Mouse (Mus musculus) splenic B cell, adult 2 months (primary cell): ENCODE results near the gene Il22ra1.

ENCODE experiments used
- DNase-seq: peaks from one replicate; pipeline ENCODE4 v3.0.0-alpha.2; 2011; ENCODE audit warnings: low read depth, low spot score
- H3K27me3 ChIP-seq: 2 replicates; pipeline ENCODE4 v1.6.1; 2012; ENCODE audit warnings: mild to moderate bottlenecking, low read length, moderate library complexity, mixed read lengths; ENCODE audit not compliant: control insufficient read depth, poor library complexity, insufficient read depth, severe bottlenecking
- H3K36me3 ChIP-seq: 2 replicates; pipeline ENCODE4 v1.6.1; 2012; ENCODE audit warnings: mild to moderate bottlenecking, low read length, moderate library complexity, mixed read lengths; ENCODE audit not compliant: control insufficient read depth, poor library complexity, insufficient read depth, severe bottlenecking

Gene Il22ra1

GRCm38 (mm10) chr4:135750896-135751295 lies 22.9 kb downstream of the Il22ra1 start:
- Histone ChIP-seq H3K36me3 (no peaks in the 10 kb centered on the region), H3K27me3 (no peaks in the 10 kb centered on the region)
- DNase-seq: no peak

GRCm38 (mm10) chr4:135752106-135752778 lies 24.3 kb downstream of the Il22ra1 start:
- Histone ChIP-seq H3K36me3 (no peaks in the 10 kb centered on the region), H3K27me3 (no peaks in the 10 kb centered on the region)
- DNase-seq: no peak

GRCm38 (mm10) chr4:135752779-135753164 lies 24.8 kb downstream of the Il22ra1 start:
- no peak for DNase-seq
- no peaks in the 10 kb centered on the region for H3K27me3 ChIP-seq

DNA sequence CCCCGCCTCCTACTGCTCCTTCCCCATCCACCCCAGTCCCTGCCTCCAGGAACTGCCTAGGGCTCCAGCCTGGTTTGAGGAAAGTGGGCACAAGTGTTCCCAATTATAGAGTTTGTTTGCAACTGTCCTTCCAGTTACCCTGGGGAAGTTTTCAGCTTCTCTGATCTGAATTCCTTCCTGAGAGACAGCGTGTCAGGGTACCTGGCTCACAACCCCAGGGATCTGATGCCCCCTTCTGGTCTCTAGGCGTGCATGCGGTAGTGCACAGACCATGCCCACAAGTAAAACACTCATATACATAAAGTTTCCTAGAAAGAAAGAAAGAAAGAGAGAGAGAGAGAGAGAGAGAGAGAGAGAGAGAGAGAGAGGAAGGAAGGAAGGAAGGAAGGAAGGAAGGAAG lies 30.4 kb downstream of the Il22ra1 start:
- H3K36me3 ChIP-seq: no peaks in the 10 kb centered on the region
- no peak for DNase-seq
- H3K27me3 ChIP-seq: no peaks in the 10 kb centered on the region

More at GRCm38 (mm10) chr4:135752779-135753164, 24.8 kb downstream of the Il22ra1 start:
- no peaks in the 10 kb centered on the region for H3K36me3 ChIP-seq

GRCm38 (mm10) chr4:135758825-135759224 lies 30.9 kb downstream of the Il22ra1 start:
- DNase-seq: peak; percentile 12
- H3K36me3 ChIP-seq: no peaks in the 10 kb centered on the region
- no peaks in the 10 kb centered on the region for H3K27me3 ChIP-seq

GRCm38 (mm10) chr4:135759356-135759976 lies 31.5 kb downstream of the Il22ra1 start, which contains the start of gene Myom3:
Gene Myom3 (plus strand): TSS chr4:135759715.
- DNase-seq: no peak
- no peaks in the 10 kb centered on the region for H3K36me3 ChIP-seq

DNA sequence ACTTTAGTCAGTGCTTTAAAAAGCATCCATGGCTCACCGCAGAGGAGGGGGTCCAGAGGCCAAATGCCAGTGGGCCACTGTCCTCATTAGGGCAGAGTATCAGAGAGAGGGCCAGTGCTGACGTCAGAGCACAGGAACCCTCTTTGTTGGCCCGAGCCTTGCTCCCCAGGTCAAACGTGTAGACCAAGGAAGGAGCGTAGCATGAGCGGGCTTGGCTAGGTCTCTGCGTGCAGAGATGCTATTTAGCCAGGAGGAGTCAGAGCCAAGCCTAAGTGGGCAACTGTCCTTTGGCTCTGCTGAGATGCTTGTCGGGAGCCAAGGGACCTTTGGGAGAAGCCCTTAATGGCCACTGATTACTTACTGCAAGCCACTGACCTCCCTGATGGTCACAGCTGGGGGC lies 33.1 kb downstream of the Il22ra1 start:
- Histone ChIP-seq H3K27me3 (no peaks in the 10 kb centered on the region), H3K36me3 (no peaks in the 10 kb centered on the region)
- DNase-seq: no peak

More at GRCm38 (mm10) chr4:135759356-135759976, 31.5 kb downstream of the Il22ra1 start, which contains the start of gene Myom3:
- no peaks in the 10 kb centered on the region for H3K27me3 ChIP-seq

DNA sequence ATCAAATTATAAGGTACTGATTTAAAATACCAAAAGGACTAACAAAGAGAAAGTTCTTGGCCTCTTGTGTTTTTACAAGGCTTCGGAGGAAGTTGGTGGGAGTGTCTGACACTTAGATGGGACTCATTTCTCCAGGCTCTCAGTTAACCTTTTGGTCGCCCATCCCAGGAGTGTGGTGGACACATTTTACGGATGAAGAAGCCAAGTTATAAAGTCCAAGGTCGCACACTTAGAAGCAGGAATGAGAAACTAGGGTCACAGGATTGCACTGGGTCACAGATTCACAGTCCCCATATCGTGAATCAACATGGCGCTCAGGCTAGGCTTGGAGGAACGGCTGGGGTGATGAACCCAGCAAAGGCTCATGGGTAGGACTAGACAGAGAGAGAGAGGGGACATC lies 33.6 kb downstream of the Il22ra1 start:
- H3K27me3 ChIP-seq: no peaks in the 10 kb centered on the region
- H3K36me3 ChIP-seq: no peaks in the 10 kb centered on the region
- no peak for DNase-seq

DNA sequence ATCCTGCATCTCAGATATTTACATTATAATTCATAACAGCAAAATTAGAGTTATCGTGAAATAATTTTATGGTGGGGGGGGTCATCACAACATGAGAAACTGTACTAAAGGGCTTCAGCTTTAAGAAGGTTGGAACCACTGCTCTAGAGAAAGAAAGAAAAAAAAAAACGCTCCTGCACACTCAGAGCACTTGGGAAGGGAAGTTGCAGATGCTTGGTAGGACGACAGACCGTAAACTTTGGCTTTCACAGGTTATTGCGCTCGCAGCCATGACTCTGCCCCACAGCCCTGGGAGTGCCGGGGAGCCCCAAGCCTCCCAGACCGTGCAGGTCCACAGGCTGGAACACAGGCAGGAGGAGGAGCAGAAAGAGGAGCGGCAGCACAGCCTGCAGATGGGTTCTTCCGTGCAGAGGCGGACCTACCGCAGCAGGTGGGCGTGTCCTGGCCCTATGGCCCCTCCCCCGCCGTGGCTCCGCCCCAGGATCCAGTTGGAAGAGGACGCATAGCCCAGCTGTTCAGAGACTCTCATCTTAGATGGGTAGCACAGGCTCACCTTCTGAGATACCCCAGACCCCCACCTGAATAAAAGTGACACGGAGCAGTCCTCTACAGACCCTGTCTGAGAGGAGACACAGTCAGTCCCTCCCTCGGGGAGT lies 34.4 kb downstream of the Il22ra1 start:
- peak; percentile 63 for DNase-seq
- Histone ChIP-seq H3K27me3 (no peaks in the 10 kb centered on the region), H3K36me3 (no peaks in the 10 kb centered on the region)

DNA sequence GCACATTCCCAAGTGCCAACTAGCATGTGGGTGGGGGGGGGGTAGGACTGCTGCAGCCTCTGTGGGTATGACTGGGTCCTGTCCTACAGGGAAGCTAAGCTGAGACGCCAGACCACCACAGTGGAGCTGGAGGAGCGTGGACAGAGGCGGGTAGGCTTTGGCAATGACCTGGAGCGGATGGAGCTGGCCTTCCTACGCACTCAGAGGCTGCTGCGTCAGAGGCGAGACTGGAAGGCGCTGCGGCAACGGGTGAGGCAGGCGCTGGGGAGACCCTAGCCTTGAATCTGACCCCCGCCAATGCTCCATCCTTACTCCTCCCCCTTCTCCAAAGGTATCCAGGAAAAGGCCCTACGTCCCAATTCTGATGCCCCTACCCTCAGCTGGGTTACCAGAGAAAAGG lies 36.7 kb downstream of the Il22ra1 start:
- DNase-seq: no peak
- H3K36me3 ChIP-seq: no peaks in the 10 kb centered on the region
- no peaks in the 10 kb centered on the region for H3K27me3 ChIP-seq

DNA sequence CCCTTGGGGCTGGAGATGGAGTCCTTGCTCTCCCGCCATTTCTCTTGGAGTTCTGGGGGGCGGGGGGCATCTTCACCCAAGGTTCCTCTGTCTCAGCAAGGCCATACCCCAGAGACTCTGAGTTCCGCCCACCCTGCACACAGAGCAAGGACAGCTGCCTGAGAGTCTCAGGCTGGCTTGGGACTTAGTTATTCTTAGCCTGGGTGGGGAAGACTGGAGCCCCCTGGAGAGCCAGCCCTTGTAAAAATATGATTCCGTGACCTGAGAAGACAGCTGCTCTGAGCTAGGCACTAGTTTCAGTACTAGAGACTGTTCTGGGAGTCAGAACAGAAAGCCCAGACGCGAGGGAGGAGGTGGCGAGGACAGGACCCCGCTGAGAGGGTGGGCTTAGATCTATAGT lies 37.7 kb downstream of the Il22ra1 start:
- H3K36me3 ChIP-seq: no peaks in the 10 kb centered on the region
- DNase-seq: no peak
- H3K27me3 ChIP-seq: no peaks in the 10 kb centered on the region

GRCm38 (mm10) chr4:135766976-135767375 lies 39.0 kb downstream of the Il22ra1 start:
- Histone ChIP-seq H3K36me3 (no peaks in the 10 kb centered on the region), H3K27me3 (no peaks in the 10 kb centered on the region)
- no peak for DNase-seq

- no peaks in the 10 kb centered on the region for H3K27me3 ChIP-seq
- DNase-seq: peak; percentile 47
- no peaks in the 10 kb centered on the region for H3K36me3 ChIP-seq
Measured at GRCm38 (mm10) chr4:135768572-135769526, 40.9 kb downstream of the Il22ra1 start.

DNA sequence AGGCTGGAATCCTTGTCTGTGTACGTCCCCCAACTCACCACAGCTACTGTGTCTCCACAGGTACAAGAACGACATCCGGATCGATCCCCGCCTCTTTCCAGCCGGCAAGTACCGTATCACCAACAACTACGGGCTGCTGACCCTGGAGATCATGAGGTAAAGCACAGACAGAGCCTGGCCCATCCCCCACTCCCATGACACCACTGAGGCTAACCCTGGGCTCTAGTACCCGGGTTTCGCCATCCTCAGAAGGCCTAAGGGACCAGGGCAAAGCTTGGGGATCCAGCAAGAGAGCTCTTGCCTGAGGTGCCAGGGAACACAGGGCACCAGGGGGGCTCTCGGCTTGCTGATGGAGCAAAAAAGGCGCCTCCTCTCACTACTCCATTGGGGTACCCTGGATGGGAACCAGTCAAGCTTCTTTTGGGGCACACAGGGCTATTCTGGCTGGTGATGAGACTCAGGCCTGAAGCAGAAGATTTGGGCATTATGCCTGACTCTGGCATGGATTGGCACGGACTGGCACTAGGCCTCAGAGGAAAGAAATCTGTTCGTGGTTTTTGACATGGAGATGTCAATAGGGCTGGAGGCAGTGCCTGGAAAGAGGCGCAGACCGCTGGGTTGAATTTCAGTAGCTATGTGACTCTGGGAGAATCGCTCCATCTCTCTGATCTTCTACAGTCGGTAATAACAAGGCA lies 42.8 kb downstream of the Il22ra1 start:
- no peak for DNase-seq
- no peaks in the 10 kb centered on the region for H3K36me3 ChIP-seq

More for the DNA sequence above, 42.8 kb downstream of the Il22ra1 start:
- H3K27me3 ChIP-seq: no peaks in the 10 kb centered on the region
